In genomic region chr19:16164396-16164795, GRCm38 (mm10) we compare ENCODE assay signal across 5 mouse cellular contexts. TPM values are rescaled to one million over a fixed set of nuclear protein-coding genes. Genes with fewer than 3 reads are reported as not detected.
DNase-seq lines count a peak whose midpoint lies in the region; TF ChIP-seq lines count a peak whose summit lies in the region.
"Not testable (repeated sequence)": the region's sequence is repeated elsewhere in the genome, so short reads cannot be mapped to it uniquely, and the experiment has no call there.
"Had no signal": no experiment of that assay in that cellular context is flagged by ENCODE, and none has a peak within 500 bp of the region (broad histone marks: within the 10 kb centered on the region; RNA-seq: fewer than 3 reads in every experiment).

No protein-coding gene starts in this region.

- H3K4me3 ChIP-seq in cerebellum, adult 2 months (replicated peaks; ENCODE audit: insufficient read depth, low read depth, low read length) = not testable (repeated sequence)

- WGBS in cerebellum, adult 2 months = 50% methylated on average over 13 of the region's 13 CpGs

- H3K4me1 ChIP-seq in cerebellum, adult 2 months (ENCODE audit: control insufficient read depth, insufficient read depth, low read length) = peaks cover 16% of the 10 kb centered on the region

- DNase-seq in cerebellum, adult 2 months = peak; percentile 27 to 50
- DNase-seq in cerebellum, postnatal 10 days = peak; percentile 40 to 55
- DNase-seq in cerebellum, postnatal 14 days = peak; percentile 51 to 60
- DNase-seq in heart, adult 11 months = peak; percentile 43

- not testable (repeated sequence) for TF ChIP-seq CTCF in cerebellum, adult 2 months (IDR thresholded peaks at IDR 0.05; ENCODE audit: borderline replicate concordance, insufficient read depth, low read depth, low read length)

- not testable (repeated sequence) for H3K27ac ChIP-seq in cerebellum, adult 2 months (ENCODE audit: insufficient read depth, low read length)

- not testable (repeated sequence) for TF ChIP-seq POLR2A in cerebellum, adult 2 months (IDR thresholded peaks at IDR 0.05; ENCODE audit: borderline replicate concordance, insufficient read depth, low read length)

- not testable (repeated sequence) for H3K27me3 ChIP-seq in cerebellum, adult 2 months (ENCODE audit: control insufficient read depth, insufficient read depth, low read length)

RNA-seq across cellular contexts. Expression of gene Gnaq, which starts 31.8 kb away (rescaled TPM):
- 56.2 and 57.2 TPM in 2 replicates for polyA plus RNA-seq in cerebellum, adult 2 months (2012; rRNA removed)
- polyA plus RNA-seq: G1E had no signal
